Mouse (Mus musculus) cerebellum, adult 2 months (tissue): Measurements from ENCODE around the gene Krtap28-13.

Experiments
- CTCF ChIP-seq: fragments of 200-500 bp; IDR thresholded peaks from 2 replicates; pipeline ENCODE4 v1.5.1; 2011; ENCODE audit warnings: low read depth, mild to moderate bottlenecking, control low read depth, low read length, moderate library complexity, borderline replicate concordance; ENCODE audit not compliant: insufficient read depth
- POLR2A ChIP-seq: fragments of 200-500 bp; IDR thresholded peaks from 2 replicates; pipeline ENCODE4 v1.6.1; 2011; ENCODE audit warnings: low read length, control low read depth, borderline replicate concordance; ENCODE audit not compliant: insufficient read depth

DNA sequence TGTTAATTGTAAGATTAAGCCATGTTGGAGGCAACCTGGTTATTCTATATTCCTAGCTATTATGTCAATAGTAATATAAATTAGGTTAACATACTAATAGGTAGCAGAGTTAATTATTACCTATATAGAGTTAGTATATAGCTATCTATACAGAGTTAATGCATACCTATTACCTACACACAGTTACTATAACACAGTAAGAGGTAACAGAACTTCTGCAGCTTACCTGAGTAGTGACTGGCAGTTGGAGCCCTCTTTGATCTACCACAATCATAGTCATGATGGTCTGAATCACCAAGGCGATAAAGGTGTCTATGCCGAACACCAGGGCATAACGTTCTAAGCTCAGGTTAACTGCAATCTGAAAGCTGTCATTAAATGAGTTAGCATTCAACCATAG, 46.3 kb upstream of the Krtap28-13 start:
- no peak for TF ChIP-seq CTCF
- TF ChIP-seq POLR2A: no peak
